Mouse (Mus musculus) spleen, adult 2 months (tissue): ENCODE measurements around the gene Trim65.

ENCODE experiments used
- CTCF ChIP-seq: fragments of 200-500 bp; IDR thresholded peaks from 2 replicates; pipeline ENCODE4 v1.5.1; 2011; ENCODE audit warnings: mild to moderate bottlenecking, inconsistent platforms; ENCODE audit not compliant: insufficient read depth, insufficient read length, insufficient replicate concordance; ENCODE audit errors: extremely low read depth
- POLR2A ChIP-seq: fragments of 200-500 bp; IDR thresholded peaks from 2 replicates; pipeline ENCODE4 v1.6.1; 2011; ENCODE audit warnings: low read depth, low read length, inconsistent platforms

GRCm38 (mm10) chr11:116077446-116078204 is 53.3 kb downstream of the Trim65 start, which contains the start of gene Unc13d:
- TF ChIP-seq CTCF (peak; percentile 41; the same call in 1 of the 2 replicates), POLR2A (peak; percentile 46; the same call in 1 of the 2 replicates)
